Mouse (Mus musculus): ENCODE measurements around the gene Olfr70. TPM values are rescaled to one million over a fixed set of nuclear protein-coding genes. Genes with fewer than 3 reads are reported as not detected.

The Olfr70 gene
- polyA plus RNA-seq, 1 experiment = not detected

- H3K4me1 ChIP-seq (ENCODE audit: control insufficient read depth, insufficient read depth, insufficient read length) = no peaks in the 10 kb centered on the region
- no peaks in the 10 kb centered on the region for H3K27me3 ChIP-seq (ENCODE audit: control insufficient read depth, insufficient read depth, low read length)
- no peak for TF ChIP-seq POLR2A (IDR thresholded peaks at IDR 0.05; ENCODE audit: low read depth, low read length)
- TF ChIP-seq CTCF (IDR thresholded peaks at IDR 0.05; ENCODE audit: extremely low read depth, insufficient read depth, insufficient read length, insufficient replicate concordance) = no peak
- DNase-seq (ENCODE audit: low read depth in 1 of 2, low spot score in 2 of 2) = no peak
- H3K4me3 ChIP-seq (ENCODE audit: extremely low read depth, insufficient read depth, insufficient read length) = no peak overlapping the region
- H3K36me3 ChIP-seq (ENCODE audit: control insufficient read depth, insufficient read depth, low read length) = no peaks in the 10 kb centered on the region
- WGBS = 93% methylated on average over 6 of the region's 6 CpGs
- H3K27ac ChIP-seq (ENCODE audit: insufficient read depth, low read length) = no peak overlapping the region
Measured at GRCm38 (mm10) chr4:43678541-43678940, 22.1 kb downstream of the Olfr70 start.

- 81% methylated on average over 4 of the region's 4 CpGs for WGBS
- TF ChIP-seq POLR2A (IDR thresholded peaks at IDR 0.05; ENCODE audit: low read depth, low read length) (no peak), CTCF (IDR thresholded peaks at IDR 0.05; ENCODE audit: extremely low read depth, insufficient read depth, insufficient read length, insufficient replicate concordance) (no peak)
- no peak for DNase-seq (ENCODE audit: low read depth in 1 of 2, low spot score in 2 of 2)
- Histone ChIP-seq H3K27me3 (ENCODE audit: control insufficient read depth, insufficient read depth, low read length) (no peaks in the 10 kb centered on the region), H3K36me3 (ENCODE audit: control insufficient read depth, insufficient read depth, low read length) (no peaks in the 10 kb centered on the region), H3K4me3 (ENCODE audit: extremely low read depth, insufficient read depth, insufficient read length) (no peak overlapping the region), H3K27ac (ENCODE audit: insufficient read depth, low read length) (no peak overlapping the region), H3K4me1 (ENCODE audit: control insufficient read depth, insufficient read depth, insufficient read length) (no peaks in the 10 kb centered on the region)
Measured at GRCm38 (mm10) chr4:43675608-43676007, 25.0 kb downstream of the Olfr70 start.

- no peak for DNase-seq (ENCODE audit: low read depth in 1 of 2, low spot score in 2 of 2)
- no peak for TF ChIP-seq CTCF (IDR thresholded peaks at IDR 0.05; ENCODE audit: extremely low read depth, insufficient read depth, insufficient read length, insufficient replicate concordance)
- no peak for TF ChIP-seq POLR2A (IDR thresholded peaks at IDR 0.05; ENCODE audit: low read depth, low read length)
- H3K4me1 ChIP-seq (ENCODE audit: control insufficient read depth, insufficient read depth, insufficient read length) = no peaks in the 10 kb centered on the region
- no peak overlapping the region for H3K4me3 ChIP-seq (ENCODE audit: extremely low read depth, insufficient read depth, insufficient read length)
- no peak overlapping the region for H3K27ac ChIP-seq (ENCODE audit: insufficient read depth, low read length)
- H3K36me3 ChIP-seq (ENCODE audit: control insufficient read depth, insufficient read depth, low read length) = no peaks in the 10 kb centered on the region
- H3K27me3 ChIP-seq (ENCODE audit: control insufficient read depth, insufficient read depth, low read length) = no peaks in the 10 kb centered on the region
- WGBS = 84% methylated on average over 5 of the region's 5 CpGs
Measured at GRCm38 (mm10) chr4:43674974-43675373, 25.6 kb downstream of the Olfr70 start.

- Histone ChIP-seq H3K4me3 (ENCODE audit: extremely low read depth, insufficient read depth, insufficient read length) (no peak overlapping the region), H3K4me1 (ENCODE audit: control insufficient read depth, insufficient read depth, insufficient read length) (peaks cover 4% of the 10 kb centered on the region; the same call in 1 of the 2 replicates), H3K27me3 (ENCODE audit: control insufficient read depth, insufficient read depth, low read length) (no peaks in the 10 kb centered on the region), H3K36me3 (ENCODE audit: control insufficient read depth, insufficient read depth, low read length) (no peaks in the 10 kb centered on the region), H3K27ac (ENCODE audit: insufficient read depth, low read length) (no peak overlapping the region)
- no peak for TF ChIP-seq CTCF (IDR thresholded peaks at IDR 0.05; ENCODE audit: extremely low read depth, insufficient read depth, insufficient read length, insufficient replicate concordance)
- WGBS = 88% methylated on average over 8 of the region's 8 CpGs
- no peak for DNase-seq (ENCODE audit: low read depth in 1 of 2, low spot score in 2 of 2)
Measured at GRCm38 (mm10) chr4:43673703-43674102, 26.9 kb downstream of the Olfr70 start.

- no peak overlapping the region for H3K27ac ChIP-seq (ENCODE audit: insufficient read depth, low read length)
- no peaks in the 10 kb centered on the region for H3K36me3 ChIP-seq (ENCODE audit: control insufficient read depth, insufficient read depth, low read length)
- TF ChIP-seq CTCF (IDR thresholded peaks at IDR 0.05; ENCODE audit: extremely low read depth, insufficient read depth, insufficient read length, insufficient replicate concordance) (peak; percentile 42; the same call in 1 of the 2 replicates), POLR2A (IDR thresholded peaks at IDR 0.05; ENCODE audit: low read depth, low read length) (no peak)
- 29% methylated on average over 2 of the region's 2 CpGs for WGBS
- no peak overlapping the region for H3K4me3 ChIP-seq (ENCODE audit: extremely low read depth, insufficient read depth, insufficient read length)
- peaks cover 4% of the 10 kb centered on the region; the same call in 1 of the 2 replicates for H3K4me1 ChIP-seq (ENCODE audit: control insufficient read depth, insufficient read depth, insufficient read length)
- peak; percentile 49 to 76 for DNase-seq (ENCODE audit: low read depth in 1 of 2, low spot score in 2 of 2)
- H3K27me3 ChIP-seq (ENCODE audit: control insufficient read depth, insufficient read depth, low read length) = no peaks in the 10 kb centered on the region
Measured at GRCm38 (mm10) chr4:43672070-43672469, 28.5 kb downstream of the Olfr70 start.

- peaks cover 4% of the 10 kb centered on the region; the same call in 1 of the 2 replicates for H3K4me1 ChIP-seq (ENCODE audit: control insufficient read depth, insufficient read depth, insufficient read length)
- no peaks in the 10 kb centered on the region for H3K27me3 ChIP-seq (ENCODE audit: control insufficient read depth, insufficient read depth, low read length)
- H3K36me3 ChIP-seq (ENCODE audit: control insufficient read depth, insufficient read depth, low read length) = no peaks in the 10 kb centered on the region
- 1% methylated on average over 25 of the region's 25 CpGs for WGBS
- no peak for TF ChIP-seq POLR2A (IDR thresholded peaks at IDR 0.05; ENCODE audit: low read depth, low read length)
- TF ChIP-seq CTCF (IDR thresholded peaks at IDR 0.05; ENCODE audit: extremely low read depth, insufficient read depth, insufficient read length, insufficient replicate concordance) = no peak
- DNase-seq (ENCODE audit: low read depth in 1 of 2, low spot score in 2 of 2) = no peak
- H3K4me3 ChIP-seq (ENCODE audit: extremely low read depth, insufficient read depth, insufficient read length) = peak overlapping the region; percentile 64
- no peak overlapping the region for H3K27ac ChIP-seq (ENCODE audit: insufficient read depth, low read length)
Measured at GRCm38 (mm10) chr4:43669428-43669794, 31.2 kb downstream of the Olfr70 start.

GRCm38 (mm10) chr4:43668782-43669427, 31.7 kb downstream of the Olfr70 start, which contains the start of the genes Tmem8b and Fam221b:
Gene Tmem8b (plus strand): TSS chr4:43668971.
Gene Fam221b (minus strand): TSS chr4:43669145.
- H3K36me3 ChIP-seq (ENCODE audit: control insufficient read depth, insufficient read depth, low read length) = no peaks in the 10 kb centered on the region
- TF ChIP-seq POLR2A (IDR thresholded peaks at IDR 0.05; ENCODE audit: low read depth, low read length) (no peak), CTCF (IDR thresholded peaks at IDR 0.05; ENCODE audit: extremely low read depth, insufficient read depth, insufficient read length, insufficient replicate concordance) (no peak)
- 3% methylated on average over 41 of the region's 41 CpGs for WGBS
- DNase-seq (ENCODE audit: low read depth in 1 of 2, low spot score in 2 of 2) = peak; percentile 54 to 90
- H3K4me1 ChIP-seq (ENCODE audit: control insufficient read depth, insufficient read depth, insufficient read length) = peaks cover 4% of the 10 kb centered on the region; the same call in 1 of the 2 replicates
- H3K27me3 ChIP-seq (ENCODE audit: control insufficient read depth, insufficient read depth, low read length) = no peaks in the 10 kb centered on the region
- H3K4me3 ChIP-seq (ENCODE audit: extremely low read depth, insufficient read depth, insufficient read length) = peak within 1 kb of the TSS; percentile 64
- no peak within 1 kb of the TSS for H3K27ac ChIP-seq (ENCODE audit: insufficient read depth, low read length)
